Mouse (Mus musculus): ENCODE measurements around the gene Htr3b.

- TF ChIP-seq CTCF (IDR thresholded peaks at IDR 0.05; ENCODE audit: control insufficient read depth, insufficient read depth, insufficient replicate concordance, low read depth, low read length) (no peak), POLR2A (IDR thresholded peaks at IDR 0.05; ENCODE audit: control insufficient read depth, low read depth, low read length) (no peak)
Measured at GRCm38 (mm10) chr9:48962131-48962530, 2.7 kb downstream of the Htr3b start.
